Comparison of ENCODE assay signal across 8 mouse cellular contexts in genomic region chr11:81369497-81370425, GRCm38 (mm10).
A peak's percentile ranks its signal among the peaks of the same experiment; 100 is the strongest.
DNase-seq lines count a peak whose midpoint lies in the region; ATAC-seq lines count a peak whose summit lies in the region.

No protein-coding gene starts in this region.

- no peak overlapping the region for H3K4me3 ChIP-seq in heart, embryonic 12.5 days
- H3K4me3 ChIP-seq in midbrain, embryonic 14.5 days (replicated peaks; ENCODE audit: low read depth, low read length) = no peak overlapping the region
- no peak overlapping the region for H3K4me3 ChIP-seq in midbrain, embryonic 16.5 days (ENCODE audit: low read depth, low read length)

- H3K36me3 ChIP-seq in heart, embryonic 12.5 days = no peaks in the 10 kb centered on the region
- H3K36me3 ChIP-seq in midbrain, embryonic 14.5 days (ENCODE audit: control insufficient read depth, insufficient read depth, low read length) = no peaks in the 10 kb centered on the region
- no peaks in the 10 kb centered on the region for H3K36me3 ChIP-seq in midbrain, embryonic 16.5 days (ENCODE audit: control insufficient read depth, insufficient read depth, low read length)

- no peaks in the 10 kb centered on the region for H3K27me3 ChIP-seq in heart, embryonic 12.5 days (replicated peaks)
- H3K27me3 ChIP-seq in midbrain, embryonic 14.5 days (ENCODE audit: control insufficient read depth, insufficient read depth, low read length) = no peaks in the 10 kb centered on the region
- no peaks in the 10 kb centered on the region for H3K27me3 ChIP-seq in midbrain, embryonic 16.5 days (ENCODE audit: control insufficient read depth, insufficient read depth, low read depth, low read length)

- no peaks in the 10 kb centered on the region; the same call in 1 of the 2 replicates for H3K9me3 ChIP-seq in heart, embryonic 12.5 days (replicated peaks)
- H3K9me3 ChIP-seq in midbrain, embryonic 14.5 days (ENCODE audit: control insufficient read depth, low read length) = no peaks in the 10 kb centered on the region
- H3K9me3 ChIP-seq in midbrain, embryonic 16.5 days (replicated peaks; ENCODE audit: control insufficient read depth, low read length, poor library complexity, severe bottlenecking) = no peaks in the 10 kb centered on the region

- H3K27ac ChIP-seq in heart, embryonic 12.5 days (ENCODE audit: poor library complexity, severe bottlenecking) = no peak overlapping the region
- no peak overlapping the region for H3K27ac ChIP-seq in midbrain, embryonic 14.5 days (replicated peaks; ENCODE audit: low read depth, low read length)
- no peak overlapping the region for H3K27ac ChIP-seq in midbrain, embryonic 16.5 days (ENCODE audit: low read length)

- H3K4me1 ChIP-seq in heart, embryonic 12.5 days (replicated peaks) = no peaks in the 10 kb centered on the region
- 0 out of 2 replicates have a peak, but pooled peaks cover 6% of the 10 kb centered on the region for H3K4me1 ChIP-seq in midbrain, embryonic 14.5 days (ENCODE audit: control insufficient read depth, insufficient read depth, low read length)
- peaks cover 8% of the 10 kb centered on the region; the same call in 1 of the 2 replicates for H3K4me1 ChIP-seq in midbrain, embryonic 16.5 days (ENCODE audit: control insufficient read depth, insufficient read depth, low read length)

- H3K9ac ChIP-seq in heart, embryonic 12.5 days = no peak overlapping the region
- no peak overlapping the region for H3K9ac ChIP-seq in midbrain, embryonic 14.5 days (replicated peaks; ENCODE audit: low read length)
- H3K9ac ChIP-seq in midbrain, embryonic 16.5 days (ENCODE audit: low read depth, low read length) = no peak overlapping the region

- peak; percentile 6 to 31 for DNase-seq in heart, adult 18-20 months
- DNase-seq in midbrain, embryonic 14.5 days = peak; percentile 62
- DNase-seq in kidney, postnatal 10 days = peak; percentile 65
- DNase-seq in skeletal muscle tissue, adult 2 months (ENCODE audit: low read depth, low spot score) = peak; percentile 34
- no peak for DNase-seq in adrenal gland, postnatal 10 days

- no peak for ATAC-seq in heart, embryonic 12.5 days (ENCODE audit: insufficient number of reproducible peaks, low FRiP score)
- ATAC-seq in midbrain, embryonic 14.5 days (ENCODE audit: low FRiP score, low TSS enrichment) = no peak
- no peak for ATAC-seq in midbrain, embryonic 16.5 days
- no peak for ATAC-seq in cerebellum, adult (ENCODE audit: insufficient number of reproducible peaks, low FRiP score, low TSS enrichment)

- 62% methylated on average over 10 of the region's 10 CpGs for WGBS in heart, embryonic 12.5 days
- WGBS in midbrain, embryonic 14.5 days = 31% methylated on average over 10 of the region's 10 CpGs
- WGBS in midbrain, embryonic 16.5 days = 44% methylated on average over 10 of the region's 10 CpGs

- no peak overlapping the region for H3K4me2 ChIP-seq in heart, embryonic 12.5 days
- no peak overlapping the region for H3K4me2 ChIP-seq in midbrain, embryonic 14.5 days (ENCODE audit: low read length)
- H3K4me2 ChIP-seq in midbrain, embryonic 16.5 days (ENCODE audit: low read length) = no peak overlapping the region
